ENCODE assay signal across 23 mouse cellular contexts in genomic region chr11:103178748-103179147, GRCm38 (mm10). TPM values are rescaled to one million over a fixed set of nuclear protein-coding genes. Genes with fewer than 3 reads are reported as not detected.
"Had no signal": no experiment of that assay in that cellular context is flagged by ENCODE, and none has a peak within 500 bp of the region (broad histone marks: within the 10 kb centered on the region; RNA-seq: fewer than 3 reads in every experiment).

No protein-coding gene starts in this region.

- H3K4me1 ChIP-seq: neural tube, embryonic 12.5 days had no signal

- H3K4me2 ChIP-seq: limb, embryonic 12.5 days; limb, embryonic 15.5 days; liver, embryonic 11.5 days; lung, embryonic 14.5 days; midbrain, embryonic 12.5 days; midbrain, embryonic 15.5 days; neural tube, embryonic 12.5 days; neural tube, embryonic 15.5 days had no signal

- H3K9ac ChIP-seq: limb, embryonic 12.5 days; limb, embryonic 15.5 days; liver, embryonic 14.5 days; liver, postnatal 0 days; lung, embryonic 14.5 days; midbrain, embryonic 12.5 days; midbrain, embryonic 15.5 days; neural tube, embryonic 12.5 days; neural tube, embryonic 15.5 days had no signal

- H3K27me3 ChIP-seq: midbrain, embryonic 15.5 days; neural tube, embryonic 15.5 days had no signal

- H3K4me3 ChIP-seq: limb, embryonic 12.5 days; limb, embryonic 15.5 days; midbrain, embryonic 12.5 days; midbrain, embryonic 15.5 days; neural tube, embryonic 12.5 days; neural tube, embryonic 15.5 days had no signal

- H3K27ac ChIP-seq: limb, embryonic 12.5 days; limb, embryonic 15.5 days; liver, embryonic 14.5 days; midbrain, embryonic 12.5 days; midbrain, embryonic 15.5 days; neural tube, embryonic 12.5 days; neural tube, embryonic 15.5 days; stomach, postnatal 0 days had no signal

- ATAC-seq: midbrain, embryonic 15.5 days had no signal

- H3K9me3 ChIP-seq: limb, embryonic 12.5 days; limb, embryonic 15.5 days; midbrain, embryonic 12.5 days; midbrain, embryonic 15.5 days; neural tube, embryonic 12.5 days; neural tube, embryonic 15.5 days had no signal

- DNase-seq: kidney, postnatal 14 days; kidney, postnatal 4 days; left cerebral cortex, postnatal 4 days; lung, embryonic 14.5 days; right cerebral cortex, adult 18-20 months; right cerebral cortex, postnatal 14 days; right cerebral cortex, postnatal 4 days; thymus, adult 2 months; thymus, postnatal 14 days; thymus, postnatal 4 days had no signal

- H3K36me3 ChIP-seq: limb, embryonic 12.5 days; limb, embryonic 15.5 days; midbrain, embryonic 12.5 days; midbrain, embryonic 15.5 days; neural tube, embryonic 12.5 days; neural tube, embryonic 15.5 days had no signal

RNA-seq across cellular contexts. Expression of gene 1700023F06Rik, which starts 29.6 kb away (rescaled TPM):
- polyA plus RNA-seq: liver, embryonic 14.5 days; midbrain, embryonic 12.5 days had no signal

RNA-seq across cellular contexts. Expression of gene Spata32, which starts 39.5 kb away (rescaled TPM):
- polyA plus RNA-seq: kidney, embryonic 16.5 days; limb, embryonic 12.5 days; limb, embryonic 15.5 days; liver, embryonic 11.5 days; liver, embryonic 14.5 days; liver, postnatal 0 days; lung, embryonic 14.5 days; lung, postnatal 0 days; midbrain, embryonic 12.5 days; stomach, embryonic 14.5 days; stomach, postnatal 0 days; thymus, adult 2 months had no signal
